Mouse (Mus musculus): Measurements from ENCODE around the gene Gc. TPM values are rescaled to one million over a fixed set of nuclear protein-coding genes. Genes with fewer than 3 reads are reported as not detected.

Gene Gc
- polyA plus RNA-seq, 1 experiment from 2014 or later: 508 TPM

DNA sequence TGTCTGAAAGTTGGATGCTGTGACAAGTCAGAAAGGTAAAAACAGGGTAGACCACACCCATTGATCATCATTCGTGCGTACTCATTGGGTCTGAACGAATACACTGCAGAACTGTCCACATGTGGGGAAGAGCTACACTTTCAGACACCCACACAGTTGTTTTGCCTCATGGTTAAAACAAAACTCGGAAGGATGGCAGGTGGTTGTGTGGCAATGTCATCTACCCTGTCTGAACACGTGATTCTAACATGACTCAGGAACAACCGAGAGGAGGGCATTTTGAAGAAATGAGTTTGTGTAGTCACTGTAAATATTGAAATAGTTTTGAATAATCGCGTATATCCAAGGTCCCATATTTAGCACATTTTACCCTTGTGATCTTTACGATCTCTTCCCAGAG is 8.4 kb downstream of the Gc start:
- H3K4me3 ChIP-seq (replicated peaks): no peak overlapping the region
- no peaks in the 10 kb centered on the region for H3K9me3 ChIP-seq (replicated peaks)
- H3K36me3 ChIP-seq (replicated peaks): peaks cover 2% of the 10 kb centered on the region; the same call in 1 of the 2 replicates
- no peak overlapping the region for H3K27ac ChIP-seq (replicated peaks)
- no peaks in the 10 kb centered on the region for H3K4me1 ChIP-seq (replicated peaks)
- H3K9ac ChIP-seq: no peak overlapping the region
- no peak overlapping the region for H3K4me2 ChIP-seq
- H3K27me3 ChIP-seq: no peaks in the 10 kb centered on the region
- WGBS (ENCODE audit: insufficient replicate concordance): 69% methylated on average over 9 of the region's 9 CpGs
- ATAC-seq (ENCODE audit: insufficient read depth): no peak

DNA sequence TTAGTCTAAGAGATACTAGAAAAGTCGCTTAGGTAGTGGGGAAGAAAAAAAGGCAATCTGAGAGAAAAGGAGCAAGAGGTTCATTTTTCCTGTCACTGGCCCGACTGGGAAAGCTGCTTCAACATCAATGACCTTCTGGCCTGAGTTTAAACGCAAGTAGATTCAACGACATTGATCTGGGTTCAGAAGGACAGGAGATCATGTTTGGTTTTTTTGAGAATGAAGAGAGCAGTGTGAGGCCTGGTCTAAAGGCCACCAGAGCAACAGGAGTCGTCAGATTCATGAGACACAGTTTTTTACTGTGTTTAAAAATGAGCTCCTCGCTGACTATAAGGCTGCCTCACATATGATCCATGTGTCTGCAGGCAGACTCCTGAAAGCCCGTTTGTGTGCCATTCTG is 9.7 kb downstream of the Gc start:
- H3K9ac ChIP-seq: no peak overlapping the region
- H3K27ac ChIP-seq (replicated peaks): no peak overlapping the region
- 32% methylated on average over 7 of the region's 7 CpGs for WGBS (ENCODE audit: insufficient replicate concordance)
- H3K4me2 ChIP-seq: no peak overlapping the region
- H3K36me3 ChIP-seq (replicated peaks): peaks cover 2% of the 10 kb centered on the region; the same call in 1 of the 2 replicates
- no peaks in the 10 kb centered on the region for H3K4me1 ChIP-seq (replicated peaks)
- no peak overlapping the region for H3K4me3 ChIP-seq (replicated peaks)
- ATAC-seq (ENCODE audit: insufficient read depth): peak; percentile 42
- H3K27me3 ChIP-seq: no peaks in the 10 kb centered on the region
- H3K9me3 ChIP-seq (replicated peaks): no peaks in the 10 kb centered on the region

DNA sequence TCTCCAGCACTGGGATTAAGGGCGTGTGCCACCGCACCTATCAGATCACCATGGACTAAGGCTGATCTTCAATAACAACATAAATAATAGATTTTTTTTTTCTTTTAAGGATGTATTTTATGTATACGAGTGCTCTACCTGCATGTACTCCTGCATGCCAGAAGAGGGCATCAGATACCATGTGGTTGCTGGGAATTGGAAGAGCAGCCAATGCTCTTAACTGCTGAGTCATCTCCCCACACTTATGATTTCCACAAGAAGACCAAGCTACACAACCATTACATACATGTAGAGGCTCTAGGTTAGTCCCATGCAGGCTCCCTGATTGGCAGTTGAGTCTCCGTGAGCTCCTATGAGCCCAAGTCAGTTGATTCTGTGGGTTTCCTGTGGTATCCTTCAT is 13.3 kb downstream of the Gc start:
- no peaks in the 10 kb centered on the region for H3K4me1 ChIP-seq (replicated peaks)
- no peaks in the 10 kb centered on the region for H3K9me3 ChIP-seq (replicated peaks)
- no peak overlapping the region for H3K4me3 ChIP-seq (replicated peaks)
- ATAC-seq (ENCODE audit: insufficient read depth): no peak
- no peaks in the 10 kb centered on the region for H3K27me3 ChIP-seq
- no peak overlapping the region for H3K4me2 ChIP-seq
- WGBS (ENCODE audit: insufficient replicate concordance): 72% methylated on average over 4 of the region's 4 CpGs
- H3K36me3 ChIP-seq (replicated peaks): peaks cover 2% of the 10 kb centered on the region; the same call in 1 of the 2 replicates
- no peak overlapping the region for H3K27ac ChIP-seq (replicated peaks)
- H3K9ac ChIP-seq: no peak overlapping the region

DNA sequence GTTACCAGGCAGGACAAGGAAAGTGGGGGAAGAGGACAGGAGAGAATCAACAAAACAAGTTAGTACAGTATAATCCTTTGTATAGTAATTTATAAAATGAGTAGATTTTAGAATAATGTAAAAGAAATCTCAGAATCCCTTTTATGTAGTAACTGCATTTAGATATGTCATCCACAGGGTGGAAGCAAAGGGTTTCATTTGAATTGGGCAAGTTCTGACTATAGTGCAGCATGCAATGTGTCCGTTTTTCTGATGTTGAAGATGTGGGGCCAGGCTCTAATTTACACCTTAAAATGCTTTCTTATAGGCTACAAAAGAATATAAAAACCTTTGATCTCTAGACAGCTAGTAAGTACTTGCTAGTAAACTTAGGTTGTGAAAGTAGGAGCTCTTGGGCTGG is 46.2 kb downstream of the Gc start:
- H3K27me3 ChIP-seq: no peaks in the 10 kb centered on the region
- ATAC-seq (ENCODE audit: insufficient read depth): no peak
- H3K9me3 ChIP-seq (replicated peaks): no peaks in the 10 kb centered on the region
- H3K4me1 ChIP-seq (replicated peaks): no peaks in the 10 kb centered on the region
- H3K9ac ChIP-seq: no peak overlapping the region
- no peaks in the 10 kb centered on the region for H3K36me3 ChIP-seq (replicated peaks)
- no peak overlapping the region for H3K27ac ChIP-seq (replicated peaks)
- 31% methylated on average over 1 of the region's 1 CpGs for WGBS (ENCODE audit: insufficient replicate concordance)
- no peak overlapping the region for H3K4me3 ChIP-seq (replicated peaks)
- no peak overlapping the region for H3K4me2 ChIP-seq

DNA sequence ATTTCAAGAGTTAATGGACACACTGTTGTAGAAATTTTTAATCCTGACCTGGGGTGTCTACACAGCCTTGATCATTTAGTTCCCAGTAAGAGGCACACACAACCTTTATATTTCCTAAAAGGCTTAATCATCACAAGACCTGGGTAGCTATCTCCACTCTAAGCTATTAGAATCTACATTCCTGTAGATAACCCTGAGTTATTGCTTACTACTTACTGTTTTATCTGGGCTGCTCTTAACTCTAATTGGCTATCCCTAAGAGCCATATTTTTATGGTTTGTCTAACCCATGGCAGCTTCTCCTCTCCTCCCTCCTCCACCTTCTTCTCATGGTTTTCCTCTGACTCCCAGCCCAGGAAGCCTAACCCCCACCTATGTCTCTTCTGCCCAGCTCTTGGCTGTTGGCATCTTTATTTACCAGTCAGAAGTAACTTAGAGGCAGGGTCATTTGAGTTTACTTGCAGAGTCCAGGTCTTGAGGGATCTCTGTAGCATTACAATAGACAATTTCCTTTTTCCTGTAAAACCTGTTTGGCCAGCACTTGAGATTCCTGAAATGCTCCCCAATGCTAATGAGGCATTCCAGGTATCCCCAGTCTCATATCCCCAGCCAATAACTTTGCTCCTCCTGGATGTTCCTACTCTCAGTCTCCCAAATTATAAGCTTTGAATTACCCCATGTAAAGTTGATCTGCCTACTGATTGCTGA is 50.2 kb downstream of the Gc start:
- no peaks in the 10 kb centered on the region for H3K36me3 ChIP-seq (replicated peaks)
- no peaks in the 10 kb centered on the region for H3K27me3 ChIP-seq
- no peak overlapping the region for H3K4me3 ChIP-seq (replicated peaks)
- no peaks in the 10 kb centered on the region for H3K4me1 ChIP-seq (replicated peaks)
- no peak overlapping the region for H3K9ac ChIP-seq
- ATAC-seq (ENCODE audit: insufficient read depth): no peak
- H3K27ac ChIP-seq (replicated peaks): no peak overlapping the region
- no peaks in the 10 kb centered on the region for H3K9me3 ChIP-seq (replicated peaks)
- H3K4me2 ChIP-seq: no peak overlapping the region

DNA sequence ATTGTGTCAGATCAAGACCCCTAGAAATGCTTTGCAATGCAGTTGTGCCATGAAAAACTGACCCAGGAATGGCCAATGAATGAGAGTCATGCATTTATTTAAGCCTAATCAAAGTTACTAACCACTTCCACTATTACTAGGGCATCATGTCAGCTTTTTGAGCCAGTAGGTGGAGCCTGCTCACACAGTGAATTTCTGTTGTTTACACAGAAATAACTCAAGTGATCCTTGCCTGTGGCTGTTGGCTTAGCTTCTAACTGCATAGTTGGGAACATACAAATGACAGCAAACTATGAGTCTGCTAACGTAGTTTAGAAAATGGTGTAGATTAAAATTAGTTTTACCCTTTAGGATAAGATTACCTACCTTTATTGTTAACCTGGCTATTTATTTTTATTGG is 52.6 kb downstream of the Gc start:
- no peak for ATAC-seq (ENCODE audit: insufficient read depth)
- no peaks in the 10 kb centered on the region for H3K27me3 ChIP-seq

DNA sequence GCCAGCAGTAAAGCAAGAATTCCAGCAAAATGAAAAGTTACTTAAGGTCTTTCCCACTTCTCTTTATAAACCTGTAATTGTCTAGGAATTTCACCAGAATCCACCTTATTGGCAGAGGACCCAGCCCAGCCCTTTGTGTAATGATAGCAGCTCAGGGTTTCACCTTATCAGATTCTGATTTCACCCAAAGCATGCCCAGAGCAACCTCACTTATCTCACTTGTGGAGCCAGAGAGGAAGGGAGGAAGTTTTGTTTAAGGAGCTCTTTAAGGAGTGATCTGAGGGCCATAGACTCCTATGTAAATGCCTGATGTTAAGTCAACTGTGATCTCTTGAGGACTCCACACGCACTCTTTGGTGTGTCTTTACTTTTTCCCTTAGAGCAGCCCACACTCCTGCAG is 67.3 kb downstream of the Gc start:
- no peak overlapping the region for H3K9ac ChIP-seq
- H3K27ac ChIP-seq (replicated peaks): no peak overlapping the region
- no peak overlapping the region for H3K4me3 ChIP-seq (replicated peaks)
- H3K4me1 ChIP-seq (replicated peaks): no peaks in the 10 kb centered on the region
- no peaks in the 10 kb centered on the region for H3K36me3 ChIP-seq (replicated peaks)
- no peaks in the 10 kb centered on the region for H3K27me3 ChIP-seq
- ATAC-seq (ENCODE audit: insufficient read depth): no peak
- WGBS (ENCODE audit: insufficient replicate concordance): 51% methylated on average over 1 of the region's 1 CpGs
- no peak overlapping the region for H3K4me2 ChIP-seq
- no peaks in the 10 kb centered on the region for H3K9me3 ChIP-seq (replicated peaks)

More for the DNA sequence above, 52.6 kb downstream of the Gc start:
- Histone ChIP-seq H3K36me3 (replicated peaks) (no peaks in the 10 kb centered on the region), H3K9me3 (replicated peaks) (no peaks in the 10 kb centered on the region), H3K4me2 (no peak overlapping the region), H3K27ac (replicated peaks) (no peak overlapping the region), H3K9ac (no peak overlapping the region), H3K4me1 (replicated peaks) (no peaks in the 10 kb centered on the region), H3K4me3 (replicated peaks) (no peak overlapping the region)
- WGBS (ENCODE audit: insufficient replicate concordance): 56% methylated on average over 1 of the region's 1 CpGs

DNA sequence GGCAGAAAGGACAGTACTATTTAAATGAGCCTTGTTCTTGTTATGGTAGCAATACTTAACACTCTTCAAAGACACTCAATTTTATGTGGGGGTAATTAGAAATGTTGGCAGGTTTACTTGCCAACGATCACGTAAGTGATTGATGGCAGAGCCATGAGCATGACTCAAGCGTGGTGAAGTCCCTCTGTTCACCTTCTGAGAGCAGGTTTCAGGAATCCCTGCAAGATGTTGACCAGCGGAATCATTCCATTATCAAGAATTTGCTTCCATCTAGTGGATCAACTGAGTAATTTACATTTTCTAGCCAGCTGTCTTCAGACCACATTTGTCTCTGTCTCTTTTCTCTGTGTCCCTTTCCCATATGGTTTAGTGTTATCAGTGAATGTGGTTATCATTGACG is 73.5 kb downstream of the Gc start:
- Histone ChIP-seq H3K9ac (no peak overlapping the region), H3K9me3 (replicated peaks) (no peaks in the 10 kb centered on the region), H3K4me1 (replicated peaks) (no peaks in the 10 kb centered on the region), H3K27me3 (no peaks in the 10 kb centered on the region), H3K4me3 (replicated peaks) (no peak overlapping the region), H3K27ac (replicated peaks) (no peak overlapping the region), H3K36me3 (replicated peaks) (no peaks in the 10 kb centered on the region), H3K4me2 (no peak overlapping the region)
- ATAC-seq (ENCODE audit: insufficient read depth): no peak
- 41% methylated on average over 5 of the region's 5 CpGs for WGBS (ENCODE audit: insufficient replicate concordance)

DNA sequence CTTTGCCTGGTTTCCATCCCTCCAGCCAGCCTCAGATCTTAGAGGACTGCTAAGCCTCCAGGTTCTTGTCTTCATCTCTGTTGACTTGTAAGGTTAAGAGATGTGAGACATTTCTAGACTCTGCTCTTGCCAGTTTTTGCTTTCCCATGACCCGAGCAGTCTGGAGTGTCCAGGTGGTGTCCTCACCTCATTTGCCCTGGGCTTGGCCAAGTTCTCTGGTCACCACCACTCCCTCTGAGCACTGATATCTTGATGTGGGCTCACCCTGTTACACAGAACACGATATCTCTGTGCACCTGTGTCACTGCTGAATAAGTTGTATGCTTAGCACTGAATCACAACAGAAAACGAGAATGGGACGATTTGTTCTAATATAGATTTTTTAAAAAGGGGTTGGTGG is 76.4 kb downstream of the Gc start:
- H3K36me3 ChIP-seq (replicated peaks): no peaks in the 10 kb centered on the region
- 63% methylated on average over 4 of the region's 4 CpGs for WGBS (ENCODE audit: insufficient replicate concordance)

DNA sequence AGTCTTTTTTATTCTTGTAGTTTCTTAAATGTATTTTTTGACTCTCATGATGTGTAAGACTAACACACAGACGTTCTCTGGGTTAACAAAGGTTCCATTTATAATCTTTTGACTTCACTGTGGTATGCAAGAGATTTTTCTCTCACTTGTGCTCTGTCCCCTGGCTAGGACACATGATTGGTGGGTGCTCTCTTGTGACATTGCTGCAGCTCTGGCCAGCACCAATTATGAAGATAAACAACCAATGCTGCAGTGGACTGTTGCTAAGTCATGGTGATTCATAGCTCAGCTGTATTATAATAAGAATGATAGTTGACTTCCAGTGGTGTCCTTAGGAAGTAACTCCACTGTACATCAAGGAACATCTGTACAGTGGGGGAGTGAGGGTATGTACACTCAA is 87.6 kb downstream of the Gc start:
- Histone ChIP-seq H3K4me1 (replicated peaks) (no peaks in the 10 kb centered on the region), H3K4me3 (replicated peaks) (no peak overlapping the region), H3K9me3 (replicated peaks) (no peaks in the 10 kb centered on the region), H3K4me2 (no peak overlapping the region), H3K36me3 (replicated peaks) (no peaks in the 10 kb centered on the region), H3K27me3 (no peaks in the 10 kb centered on the region), H3K27ac (replicated peaks) (no peak overlapping the region), H3K9ac (no peak overlapping the region)
- WGBS (ENCODE audit: insufficient replicate concordance): 26% methylated on average over 1 of the region's 1 CpGs
- no peak for ATAC-seq (ENCODE audit: insufficient read depth)

More for the DNA sequence above, 76.4 kb downstream of the Gc start:
- Histone ChIP-seq H3K4me3 (replicated peaks) (no peak overlapping the region), H3K4me1 (replicated peaks) (no peaks in the 10 kb centered on the region), H3K4me2 (no peak overlapping the region), H3K27me3 (no peaks in the 10 kb centered on the region), H3K27ac (replicated peaks) (no peak overlapping the region), H3K9me3 (replicated peaks) (no peaks in the 10 kb centered on the region), H3K9ac (no peak overlapping the region)
- no peak for ATAC-seq (ENCODE audit: insufficient read depth)

DNA sequence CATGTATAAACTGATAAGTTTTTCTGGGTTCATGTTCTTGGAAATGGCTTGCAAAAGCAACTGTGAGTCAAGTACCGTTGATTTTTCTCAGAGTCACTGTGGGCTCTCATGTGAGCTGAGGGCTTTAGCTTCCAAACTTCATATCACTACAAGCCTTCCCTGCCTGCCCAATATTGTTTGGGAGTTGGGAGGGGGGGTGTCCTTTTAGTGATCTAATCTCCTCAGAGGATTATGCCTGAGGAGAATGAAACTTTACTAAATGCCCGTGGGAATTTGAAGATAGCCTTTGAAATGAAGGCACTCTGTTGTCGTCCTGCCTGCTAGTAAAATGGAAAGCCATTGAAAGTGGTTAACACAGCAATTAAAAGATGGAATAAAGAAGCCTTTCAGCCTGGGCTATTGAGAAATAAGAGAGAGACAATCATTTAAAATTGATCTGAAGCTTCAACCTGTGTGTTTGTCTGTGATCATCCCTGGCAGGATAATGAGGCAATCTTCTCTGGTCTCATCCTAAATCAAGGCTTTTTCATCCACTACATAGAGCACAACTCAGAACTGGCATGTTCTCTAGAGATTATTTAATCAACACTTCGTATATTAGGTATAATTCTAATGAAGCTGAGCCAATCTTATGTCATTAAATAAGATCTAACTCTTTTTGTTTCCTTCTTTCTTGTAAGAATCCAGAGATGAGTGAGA is 89.5 kb downstream of the Gc start:
- H3K4me3 ChIP-seq (replicated peaks): no peak overlapping the region
- WGBS (ENCODE audit: insufficient replicate concordance): 41% methylated on average over 4 of the region's 4 CpGs
- no peak overlapping the region for H3K27ac ChIP-seq (replicated peaks)
- ATAC-seq (ENCODE audit: insufficient read depth): no peak
- H3K9me3 ChIP-seq (replicated peaks): no peaks in the 10 kb centered on the region
- H3K4me1 ChIP-seq (replicated peaks): no peaks in the 10 kb centered on the region
- no peak overlapping the region for H3K4me2 ChIP-seq
- H3K36me3 ChIP-seq (replicated peaks): no peaks in the 10 kb centered on the region
- no peak overlapping the region for H3K9ac ChIP-seq
- no peaks in the 10 kb centered on the region for H3K27me3 ChIP-seq

All from liver, embryonic 15.5 days (tissue).